Mouse (Mus musculus) lung, embryonic 16.5 days (tissue): ENCODE results near the gene Fam71b. TPM values are rescaled to one million over a fixed set of nuclear protein-coding genes. Genes with fewer than 3 reads are reported as not detected.

Experiments
- ATAC-seq: fragments of 200-750 bp; cut with Nextera tagmentation; 2 replicates; pipeline ENCODE4 v1.8.0; 2017; ENCODE audit warnings: low read depth, mild to moderate bottlenecking, moderate library complexity
- H3K27ac ChIP-seq: fragments of 300-500 bp; sonication (generic); 2 replicates; pipeline ENCODE4 v1.5.1; 2014; ENCODE audit warnings: mild to moderate bottlenecking, control low read depth, low read length
- H3K27me3 ChIP-seq: fragments of 300-500 bp; sonication (generic); 2 replicates; pipeline ENCODE4 v1.6.1; 2014; ENCODE audit warnings: low read depth, low read length, mixed read lengths; ENCODE audit not compliant: control insufficient read depth, insufficient read depth
- H3K36me3 ChIP-seq: fragments of 300-500 bp; sonication (generic); 2 replicates; pipeline ENCODE4 v1.6.1; 2014; ENCODE audit warnings: low read length; ENCODE audit not compliant: control insufficient read depth, insufficient read depth
- H3K4me1 ChIP-seq: fragments of 300-500 bp; sonication (generic); replicated peaks from 2 replicates; pipeline ENCODE4 v1.6.1; 2014; ENCODE audit warnings: low read length, mixed read lengths; ENCODE audit not compliant: control insufficient read depth, insufficient read depth
- H3K4me2 ChIP-seq: fragments of 300-500 bp; sonication (generic); 2 replicates; pipeline ENCODE4 v1.6.1; 2014; ENCODE audit warnings: low read depth, low read length, control low read depth
- H3K4me3 ChIP-seq: fragments of 300-500 bp; sonication (generic); 2 replicates; pipeline ENCODE4 v1.5.1; 2014; ENCODE audit warnings: mild to moderate bottlenecking, low read length, control low read depth
- H3K9ac ChIP-seq: fragments of 300-500 bp; sonication (generic); 2 replicates; pipeline ENCODE4 v1.6.1; 2014; ENCODE audit warnings: low read length, control low read depth
- H3K9me3 ChIP-seq: fragments of 300-500 bp; sonication (generic); 2 replicates; pipeline ENCODE4 v1.6.1; 2016; ENCODE audit warnings: low read length; ENCODE audit not compliant: control insufficient read depth
- WGBS: fragments of 180-500 bp; shearing (Covaris S2); extraction: QIAGEN DNeasy Blood & Tissue Kit; methylation state at CpG from one replicate; pipeline ENCODE4 v1.1.7; 2014; 5-methylcytosine and 5-hydroxymethylcytosine counted together
- polyA plus RNA-seq: library from polyadenylated mRNA; unstranded; fragments of >200 nt; fragmentation: Nextera tagmentation; extraction: Ambion mirVana; gene quantifications from 2 replicates; pipeline ENCODE4 v1.2.1, GENCODE M21; 2015

Gene Fam71b
- polyA plus RNA-seq, 1 experiment from 2014 or later = not detected

GRCm38 (mm10) chr11:46393413-46393812 is 2.9 kb upstream of the Fam71b start:
- Histone ChIP-seq H3K27ac (no peak overlapping the region), H3K4me2 (no peak overlapping the region), H3K4me1 (no peaks in the 10 kb centered on the region), H3K27me3 (no peaks in the 10 kb centered on the region), H3K9ac (no peak overlapping the region), H3K9me3 (no peaks in the 10 kb centered on the region), H3K4me3 (no peak overlapping the region), H3K36me3 (no peaks in the 10 kb centered on the region)
- ATAC-seq = no peak
- WGBS = 69% methylated on average over 4 of the region's 4 CpGs

GRCm38 (mm10) chr11:46395088-46395487 is 1.3 kb upstream of the Fam71b start:
- H3K4me1 ChIP-seq = no peaks in the 10 kb centered on the region
- no peak for ATAC-seq
- no peaks in the 10 kb centered on the region for H3K27me3 ChIP-seq
- WGBS = 68% methylated on average over 2 of the region's 2 CpGs
- H3K4me2 ChIP-seq = no peak overlapping the region
- H3K36me3 ChIP-seq = no peaks in the 10 kb centered on the region
- H3K4me3 ChIP-seq = no peak overlapping the region
- H3K27ac ChIP-seq = no peak overlapping the region
- H3K9ac ChIP-seq = no peak overlapping the region
- H3K9me3 ChIP-seq = no peaks in the 10 kb centered on the region

- no peak overlapping the region for H3K4me2 ChIP-seq
- no peaks in the 10 kb centered on the region for H3K36me3 ChIP-seq
- no peaks in the 10 kb centered on the region for H3K9me3 ChIP-seq
- 89% methylated on average over 2 of the region's 2 CpGs for WGBS
- H3K4me3 ChIP-seq = no peak overlapping the region
- no peaks in the 10 kb centered on the region for H3K27me3 ChIP-seq
- H3K9ac ChIP-seq = no peak overlapping the region
- H3K4me1 ChIP-seq = no peaks in the 10 kb centered on the region
- H3K27ac ChIP-seq = no peak overlapping the region
- ATAC-seq = no peak
Observed at GRCm38 (mm10) chr11:46395698-46396097, 661 bp upstream of the Fam71b start.

- 58% methylated on average over 4 of the region's 4 CpGs for WGBS
- Histone ChIP-seq H3K4me1 (no peaks in the 10 kb centered on the region), H3K27ac (no peak overlapping the region), H3K36me3 (no peaks in the 10 kb centered on the region), H3K27me3 (no peaks in the 10 kb centered on the region), H3K4me2 (no peak overlapping the region), H3K9me3 (no peaks in the 10 kb centered on the region), H3K9ac (no peak overlapping the region), H3K4me3 (no peak overlapping the region)
- no peak for ATAC-seq
Observed at GRCm38 (mm10) chr11:46396860-46397179, 461 bp downstream of the Fam71b start.

- no peak overlapping the region for H3K4me3 ChIP-seq
- H3K27me3 ChIP-seq = no peaks in the 10 kb centered on the region
- H3K4me2 ChIP-seq = no peak overlapping the region
- H3K4me1 ChIP-seq = no peaks in the 10 kb centered on the region
- H3K9ac ChIP-seq = no peak overlapping the region
- no peaks in the 10 kb centered on the region for H3K36me3 ChIP-seq
- H3K9me3 ChIP-seq = no peaks in the 10 kb centered on the region
- 37% methylated on average over 2 of the region's 2 CpGs for WGBS
- no peak overlapping the region for H3K27ac ChIP-seq
- no peak for ATAC-seq
Observed at GRCm38 (mm10) chr11:46397900-46398299, 1.5 kb downstream of the Fam71b start.

GRCm38 (mm10) chr11:46398473-46398872 is 2.1 kb downstream of the Fam71b start:
- no peak overlapping the region for H3K4me2 ChIP-seq
- no peaks in the 10 kb centered on the region for H3K4me1 ChIP-seq
- H3K27ac ChIP-seq = no peak overlapping the region
- no peaks in the 10 kb centered on the region for H3K9me3 ChIP-seq
- WGBS = 70% methylated on average over 4 of the region's 4 CpGs
- ATAC-seq = no peak
- H3K36me3 ChIP-seq = no peaks in the 10 kb centered on the region
- no peak overlapping the region for H3K4me3 ChIP-seq
- no peaks in the 10 kb centered on the region for H3K27me3 ChIP-seq
- no peak overlapping the region for H3K9ac ChIP-seq

GRCm38 (mm10) chr11:46398933-46399383 is 2.6 kb downstream of the Fam71b start:
- Histone ChIP-seq H3K27me3 (no peaks in the 10 kb centered on the region), H3K4me2 (no peak overlapping the region), H3K4me1 (no peaks in the 10 kb centered on the region), H3K27ac (no peak overlapping the region), H3K9me3 (no peaks in the 10 kb centered on the region), H3K9ac (no peak overlapping the region), H3K4me3 (no peak overlapping the region), H3K36me3 (no peaks in the 10 kb centered on the region)
- WGBS = 63% methylated on average over 5 of the region's 5 CpGs
- ATAC-seq = no peak

- no peak overlapping the region for H3K9ac ChIP-seq
- no peak for ATAC-seq
- H3K4me1 ChIP-seq = no peaks in the 10 kb centered on the region
- H3K27ac ChIP-seq = no peak overlapping the region
- H3K27me3 ChIP-seq = no peaks in the 10 kb centered on the region
- H3K4me3 ChIP-seq = no peak overlapping the region
- WGBS = 61% methylated on average over 12 of the region's 12 CpGs
- no peaks in the 10 kb centered on the region for H3K36me3 ChIP-seq
- no peaks in the 10 kb centered on the region for H3K9me3 ChIP-seq
- no peak overlapping the region for H3K4me2 ChIP-seq
Observed at GRCm38 (mm10) chr11:46401555-46401954, 5.2 kb downstream of the Fam71b start.

- WGBS = 77% methylated on average over 16 of the region's 16 CpGs
- H3K9me3 ChIP-seq = no peaks in the 10 kb centered on the region
- H3K27me3 ChIP-seq = no peaks in the 10 kb centered on the region; the same call in 1 of the 2 replicates
- no peak overlapping the region for H3K27ac ChIP-seq
- no peaks in the 10 kb centered on the region for H3K4me1 ChIP-seq
- H3K4me2 ChIP-seq = no peak overlapping the region
- H3K9ac ChIP-seq = no peak overlapping the region
- no peak for ATAC-seq
- H3K4me3 ChIP-seq = no peak overlapping the region
- no peaks in the 10 kb centered on the region for H3K36me3 ChIP-seq
Observed at GRCm38 (mm10) chr11:46404986-46405385, 8.6 kb downstream of the Fam71b start.

GRCm38 (mm10) chr11:46406721-46407120 is 10.4 kb downstream of the Fam71b start:
- H3K27me3 ChIP-seq = no peaks in the 10 kb centered on the region; the same call in 1 of the 2 replicates
- no peaks in the 10 kb centered on the region for H3K4me1 ChIP-seq
- H3K4me3 ChIP-seq = no peak overlapping the region
- ATAC-seq = no peak
- H3K36me3 ChIP-seq = no peaks in the 10 kb centered on the region
- WGBS = 33% methylated on average over 10 of the region's 10 CpGs
- no peak overlapping the region for H3K27ac ChIP-seq
- no peaks in the 10 kb centered on the region for H3K9me3 ChIP-seq
- no peak overlapping the region for H3K9ac ChIP-seq
- no peak overlapping the region for H3K4me2 ChIP-seq
